Mouse (Mus musculus) induced T-regulatory cell, adult 2 months (primary cell): ENCODE data around the gene Sat1.
A peak's percentile ranks its signal among the peaks of the same experiment; 100 is the strongest.
"Not testable (repeated sequence)": the region's sequence is repeated elsewhere in the genome, so short reads cannot be mapped to it uniquely, and the experiment has no call there.

Experiments
- DNase-seq: peaks from one replicate; pipeline ENCODE4 v3.0.0-alpha.2; 2012; ENCODE audit warnings: low read depth

Sat1 gene

DNA sequence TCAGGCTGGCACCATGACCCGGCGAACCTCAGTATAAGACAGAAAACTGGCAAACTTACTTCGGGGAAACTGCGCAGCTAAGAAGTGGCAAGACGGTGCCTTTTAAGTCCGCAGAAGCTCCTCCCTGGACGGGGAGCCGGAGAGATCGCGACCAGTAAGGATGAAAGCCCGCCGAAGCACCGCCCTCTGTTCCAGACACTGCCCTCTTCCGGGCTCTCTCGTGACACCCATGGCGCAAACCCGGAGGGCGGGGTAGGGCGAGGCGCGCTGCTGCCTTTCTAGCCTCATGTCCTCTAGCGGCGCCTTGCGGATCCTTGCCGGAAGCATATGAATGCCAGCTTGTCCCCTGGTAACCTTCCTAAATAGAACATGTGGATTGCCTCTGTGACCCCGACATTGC, at the start of gene Sat1:
TSS of gene Sat1 (minus strand) at position 179 of the 400 bp plus-strand sequence.
- peak; percentile 93 for DNase-seq

GRCm38 (mm10) chrX:155262915-155263252, 46.6 kb upstream of the Sat1 start:
- no peak for DNase-seq

DNA sequence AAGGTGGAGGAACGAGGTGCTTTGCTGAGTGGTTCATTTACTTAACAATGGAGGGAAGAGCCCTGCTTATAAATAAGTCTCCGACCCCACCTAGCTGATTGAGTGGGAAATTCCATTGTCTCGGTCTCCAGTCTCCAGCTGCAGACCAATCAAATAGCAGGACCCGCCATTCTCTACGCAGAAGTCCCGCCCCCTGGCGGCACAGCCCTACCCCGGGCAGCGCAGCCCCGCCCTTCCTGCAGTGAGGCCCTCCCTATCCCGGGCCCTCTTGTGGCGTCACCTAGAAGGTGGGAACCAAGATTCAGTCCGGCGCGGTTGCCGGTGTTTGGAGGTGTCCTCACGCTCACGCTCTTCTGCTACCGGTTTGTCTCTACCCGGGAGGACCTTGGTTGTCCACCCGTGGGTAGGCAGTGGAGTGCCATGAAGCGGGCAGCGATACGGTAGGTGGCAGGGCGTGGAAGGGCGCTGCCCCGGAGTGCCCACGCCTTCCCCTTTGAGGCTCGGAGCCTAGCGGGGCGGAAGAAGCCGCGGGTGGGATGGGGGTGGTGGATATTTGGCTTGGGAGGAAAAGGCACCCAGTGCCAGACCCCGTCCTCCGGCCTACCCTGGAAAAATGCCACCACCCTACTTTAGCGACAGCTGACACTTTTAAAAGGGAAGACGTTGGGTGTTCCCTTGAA, 46.1 kb upstream of the Sat1 start, which contains the start of gene Acot9:
TSS of gene Acot9 (plus strand) at position 209 of the 680 bp plus-strand sequence.
- DNase-seq, result peak; percentile 92

DNA sequence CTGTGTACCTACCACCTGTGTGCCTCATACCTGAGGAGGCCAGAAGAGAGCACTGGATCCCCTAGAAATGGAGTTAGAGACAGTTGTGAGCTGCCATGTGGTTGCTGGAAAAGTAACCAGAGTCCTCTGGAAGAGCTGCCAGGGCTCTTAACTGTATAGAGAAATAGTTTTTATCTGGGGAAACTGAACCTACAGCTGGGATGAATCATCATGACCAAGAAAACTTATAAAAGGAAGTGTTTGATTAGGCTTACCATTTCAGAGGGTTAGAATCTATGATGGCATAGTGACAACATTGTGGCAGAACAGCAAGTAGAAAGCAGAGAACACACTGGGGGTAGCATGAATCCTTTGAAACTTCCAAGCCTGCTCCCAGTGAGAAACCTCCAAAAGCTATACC, 40.6 kb upstream of the Sat1 start:
- no peak for DNase-seq

- peak; percentile 23 for DNase-seq
Observed at GRCm38 (mm10) chrX:155218277-155218676, 2.0 kb upstream of the Sat1 start.

- DNase-seq, result peak; percentile 68
Observed at GRCm38 (mm10) chrX:155215501-155216248, 574 bp downstream of the Sat1 start.

DNA sequence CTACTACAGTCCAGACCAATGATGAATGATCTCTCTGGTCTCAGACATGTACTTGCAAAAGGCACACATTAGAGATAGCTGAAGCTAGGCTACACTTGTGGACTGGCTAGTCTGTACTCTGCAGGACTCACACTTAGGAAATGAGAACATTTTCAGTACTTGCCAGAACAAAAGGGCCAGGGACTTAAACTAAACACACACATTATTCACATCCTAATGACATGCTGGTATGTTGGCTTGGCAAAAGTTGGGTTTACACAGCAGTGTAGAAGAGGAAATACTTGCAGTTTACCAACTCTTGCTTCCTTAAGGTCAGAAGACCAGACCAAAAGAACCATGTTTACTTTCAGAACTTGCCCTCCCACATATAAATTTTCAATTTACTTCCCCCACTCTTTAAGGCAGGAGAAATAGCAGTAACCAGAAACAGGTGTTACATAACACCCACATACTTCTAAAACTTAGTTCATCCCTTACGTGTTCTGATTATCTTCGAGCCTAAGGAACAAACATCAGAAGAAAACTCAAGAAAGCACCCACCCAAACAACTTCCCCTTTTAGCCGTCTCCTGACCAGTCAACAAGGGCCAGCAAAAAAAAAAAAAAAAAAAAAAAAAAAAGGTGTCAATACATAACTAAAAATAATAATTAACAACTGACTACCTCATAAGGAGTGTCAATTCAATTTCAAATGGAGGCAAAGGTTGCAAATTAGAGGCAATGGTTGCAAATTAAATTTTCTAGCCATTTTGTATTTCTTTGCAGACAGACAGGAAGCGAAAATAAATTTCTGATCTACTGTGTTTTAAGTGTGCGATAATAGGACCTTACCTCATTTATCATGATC, 1.7 kb downstream of the Sat1 start:
- DNase-seq, result peak; percentile 9

DNA sequence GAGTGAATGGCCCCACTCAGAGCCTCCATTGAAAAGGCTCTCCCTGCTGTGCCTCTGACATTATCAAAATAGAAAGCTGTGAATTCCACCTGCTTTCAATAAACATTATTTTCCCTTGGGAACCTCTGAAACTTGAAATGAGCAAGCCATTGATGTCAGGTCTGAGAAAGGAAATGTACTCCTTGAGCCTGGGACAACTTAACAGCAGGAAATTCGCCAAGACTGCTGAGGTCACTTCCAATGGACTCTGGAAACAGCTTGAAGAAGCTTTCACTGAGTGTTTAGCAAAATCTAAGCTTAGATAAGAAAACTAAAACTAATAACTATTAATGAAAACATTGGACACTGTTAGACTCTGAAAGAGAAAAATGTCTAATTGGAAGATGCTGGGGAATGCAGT, 7.6 kb downstream of the Sat1 start:
- DNase-seq, result no peak

DNA sequence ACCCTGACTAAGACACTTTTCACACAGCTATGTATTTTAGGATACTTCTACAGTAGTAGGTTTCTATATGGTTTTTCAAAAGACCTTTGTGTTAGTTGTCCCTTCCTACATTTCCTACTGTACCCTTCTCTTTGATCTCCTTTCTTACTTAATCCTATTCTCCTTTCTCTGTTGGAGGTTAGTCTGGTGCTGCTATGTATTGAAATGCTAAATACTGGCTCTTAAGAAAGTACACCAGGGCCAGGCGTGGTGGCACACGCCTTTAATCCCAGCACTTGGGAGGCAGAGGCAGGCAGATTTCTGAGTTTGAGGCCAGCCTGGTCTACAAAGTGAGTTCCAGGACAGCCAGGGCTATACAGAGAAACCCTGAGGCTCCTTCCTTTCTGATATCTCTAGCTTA, 10.8 kb downstream of the Sat1 start:
- not testable (repeated sequence) for DNase-seq

DNA sequence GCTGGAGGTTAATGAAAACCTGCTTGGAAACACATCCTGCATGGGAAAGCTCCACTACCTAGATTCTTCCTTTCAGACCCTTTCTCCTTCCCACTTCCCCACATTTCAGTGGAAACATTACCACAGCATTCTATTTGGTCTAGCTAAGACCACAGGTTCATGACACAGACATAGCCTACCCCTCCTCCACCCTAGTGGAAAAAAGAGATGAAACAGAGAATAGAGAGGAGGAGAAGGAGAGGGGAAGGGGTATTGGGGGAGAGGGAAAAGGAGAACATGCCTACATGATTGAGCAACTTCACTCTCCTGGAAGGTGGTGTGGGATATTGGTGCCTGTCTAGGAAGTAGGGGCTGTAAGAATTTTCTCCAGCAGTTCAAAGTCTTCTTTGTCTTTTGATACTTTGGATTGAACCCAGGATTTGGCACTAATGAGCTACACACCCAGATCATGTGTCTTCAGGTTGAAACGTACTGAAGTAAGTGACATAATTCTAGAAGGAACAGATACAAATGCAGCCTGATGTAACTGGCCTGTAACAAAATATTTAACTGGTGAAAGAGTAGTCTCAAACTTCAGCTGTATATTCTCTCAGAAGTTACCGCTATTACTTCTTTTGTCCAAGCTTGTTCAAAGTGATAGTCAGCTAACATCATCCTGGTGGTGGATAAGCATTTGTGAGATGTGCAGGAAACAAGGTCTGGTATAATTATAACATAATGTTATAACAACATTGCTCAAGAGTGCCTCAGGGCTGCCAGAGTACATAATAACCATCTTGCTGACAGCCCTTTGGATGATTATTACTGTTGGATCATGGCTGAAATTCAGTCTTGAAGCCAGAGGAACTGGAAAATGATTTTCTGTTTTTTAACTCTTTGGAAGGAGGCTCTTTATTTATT, 13.6 kb downstream of the Sat1 start:
- no peak for DNase-seq

DNA sequence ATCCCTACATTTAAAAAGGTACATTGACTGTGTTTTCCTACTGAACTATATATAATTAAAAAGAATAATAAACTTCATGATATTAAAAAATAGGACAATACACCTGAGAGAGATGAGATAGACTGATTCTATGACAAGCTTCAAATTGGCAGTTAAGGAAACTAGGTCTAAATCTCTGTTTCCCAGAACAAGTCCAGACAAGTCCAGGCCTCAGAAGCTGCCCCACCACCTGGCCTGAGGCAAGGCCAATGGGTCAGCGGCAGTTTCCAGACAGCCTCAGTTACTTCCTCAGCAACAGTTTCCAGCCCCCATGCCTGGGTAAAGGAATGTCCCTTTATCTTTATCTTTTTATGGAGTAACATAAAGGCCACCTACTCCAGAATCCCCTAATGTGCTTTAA, 14.4 kb downstream of the Sat1 start:
- no peak for DNase-seq

GRCm38 (mm10) chrX:155194979-155195378, 21.3 kb downstream of the Sat1 start:
- DNase-seq, result no peak

- DNase-seq, result no peak
Observed at GRCm38 (mm10) chrX:155193732-155194443, 22.4 kb downstream of the Sat1 start.

DNA sequence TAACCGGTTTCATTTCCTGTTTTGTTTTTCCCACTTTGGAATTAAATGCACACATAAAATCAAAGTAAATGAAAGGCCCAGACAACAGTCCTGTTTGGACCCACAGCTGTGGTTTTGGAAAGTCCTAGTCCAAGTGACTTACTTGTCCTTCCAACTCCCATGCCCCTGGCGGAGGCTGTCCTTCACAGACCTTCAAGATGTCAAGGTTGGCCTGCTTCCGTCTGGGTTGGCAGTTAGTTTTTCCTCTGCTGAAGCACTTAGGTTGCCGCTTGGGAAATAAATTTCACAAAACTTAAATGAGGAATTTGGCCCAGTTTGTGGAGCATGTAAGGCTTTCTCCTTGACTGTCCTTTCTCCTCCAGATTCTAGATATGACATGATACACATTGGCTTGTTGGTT, 24.3 kb downstream of the Sat1 start:
- DNase-seq, result no peak

DNA sequence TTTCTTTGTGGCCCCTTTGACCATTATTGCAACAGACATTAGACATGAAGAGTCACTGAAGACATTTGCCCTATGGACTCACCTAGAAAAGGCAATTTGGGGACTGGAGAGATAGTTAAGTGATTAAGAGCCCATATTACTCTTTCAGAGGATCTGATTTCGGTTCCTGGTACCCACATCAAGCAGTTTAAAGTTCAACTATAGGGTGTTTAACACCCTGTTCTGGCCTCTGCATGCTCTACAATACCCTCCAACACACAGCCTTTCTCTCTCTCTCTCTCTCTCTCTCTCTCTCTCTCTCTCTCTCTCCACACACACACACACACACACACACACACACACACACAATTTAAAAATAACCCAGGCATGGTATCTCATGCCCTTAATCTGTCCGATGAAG, 38.6 kb downstream of the Sat1 start:
- DNase-seq, result no peak

GRCm38 (mm10) chrX:155177230-155177629, 39.0 kb downstream of the Sat1 start:
- no peak for DNase-seq

- DNase-seq, result no peak
Observed at GRCm38 (mm10) chrX:155175568-155175967, 40.7 kb downstream of the Sat1 start.

GRCm38 (mm10) chrX:155172310-155172709, 43.9 kb downstream of the Sat1 start:
- no peak for DNase-seq

DNA sequence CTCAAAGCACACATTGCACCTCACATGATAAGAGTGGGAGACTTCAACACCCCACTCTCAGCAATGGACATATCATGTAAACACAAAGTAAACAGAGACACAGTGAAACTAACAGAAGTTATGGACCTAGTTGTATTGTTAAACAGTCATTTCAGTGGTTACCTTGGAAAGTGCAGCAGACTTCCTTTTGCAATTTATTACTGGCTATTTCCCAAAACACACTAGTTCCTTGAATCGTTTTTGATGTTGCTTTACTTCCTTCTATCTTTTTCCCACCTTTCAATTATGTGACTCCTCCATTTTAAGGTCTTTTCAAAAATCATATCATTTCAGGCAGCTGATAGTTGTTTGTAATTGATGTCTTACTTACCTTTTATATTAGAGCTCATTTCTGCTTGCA, 44.5 kb downstream of the Sat1 start:
- no peak for DNase-seq

DNA sequence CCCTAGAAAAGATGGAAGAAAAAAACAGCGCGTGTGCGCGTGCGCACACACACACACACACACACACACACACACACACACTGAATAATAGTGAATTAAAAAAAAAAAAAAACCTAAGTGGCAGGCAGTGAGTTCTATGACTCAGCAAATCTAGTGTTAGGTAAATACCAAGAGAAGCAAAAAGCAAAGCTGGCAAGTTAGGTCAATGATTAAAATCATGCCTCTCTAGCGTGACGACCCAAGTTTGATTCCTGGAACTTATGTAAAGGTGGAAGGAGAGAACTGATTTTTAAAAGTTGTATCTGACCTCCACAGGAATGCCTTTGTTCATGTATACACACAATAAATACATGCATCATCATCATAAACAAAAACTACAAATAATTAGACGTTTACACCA, 46.4 kb downstream of the Sat1 start:
- DNase-seq, result no peak

DNA sequence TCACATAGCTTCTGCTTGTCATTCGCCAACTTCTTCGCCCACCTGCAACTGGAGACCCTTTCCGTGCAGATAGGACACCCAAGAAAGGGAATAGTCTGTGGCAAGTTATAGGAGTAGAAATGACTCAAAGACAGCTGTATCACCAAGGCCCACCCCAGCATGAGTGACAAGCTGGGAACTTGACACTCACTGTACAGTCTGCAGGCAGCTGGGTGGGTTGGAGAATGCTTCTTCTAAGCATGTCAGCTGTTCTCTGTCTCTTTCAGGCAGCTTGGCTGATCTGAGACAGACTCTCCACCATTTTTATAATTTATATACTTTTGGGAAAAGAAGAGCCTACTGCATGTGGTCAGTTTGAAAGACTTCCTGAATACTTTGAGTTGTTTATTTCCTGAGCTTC, 48.6 kb downstream of the Sat1 start:
- DNase-seq, result no peak
